Comparison of ENCODE assay signal across 12 mouse cellular contexts in the genomic region with DNA sequence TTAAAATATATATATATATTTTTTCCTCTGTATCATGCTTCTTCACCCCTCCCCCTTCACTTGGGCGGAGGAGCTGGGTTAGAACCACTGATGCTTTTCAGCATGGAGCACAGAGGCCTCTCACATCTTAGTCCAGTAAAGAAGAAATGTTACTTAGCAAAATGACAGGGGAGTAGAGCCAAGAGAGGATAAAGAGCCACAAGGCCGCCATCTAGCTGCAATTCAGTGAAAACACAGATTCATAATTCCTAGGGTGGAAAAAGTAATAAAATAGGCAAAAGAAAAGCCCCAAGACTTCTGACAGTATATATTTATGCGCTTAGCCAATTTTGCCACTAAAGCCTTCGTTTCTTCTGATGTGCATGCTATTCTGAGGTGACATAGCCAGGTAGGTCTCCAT.
DNase-seq lines count a peak whose midpoint lies in the region; ATAC-seq and TF ChIP-seq lines count a peak whose summit lies in the region.
"Had no signal": no experiment of that assay in that cellular context is flagged by ENCODE, and none has a peak within 500 bp of the region (broad histone marks: within the 10 kb centered on the region; RNA-seq: fewer than 3 reads in every experiment).

No protein-coding gene starts in this region.

- 70% methylated on average over 4 of the region's 4 CpGs for WGBS in midbrain, embryonic 14.5 days
- 60% methylated on average over 4 of the region's 4 CpGs for WGBS in midbrain, embryonic 15.5 days
- 87% methylated on average over 4 of the region's 4 CpGs for WGBS in stomach, embryonic 16.5 days
- 89% methylated on average over 4 of the region's 4 CpGs for whole genome bisulfite sequencing in thymus, adult 2 months

- no peak for ATAC-seq in midbrain, embryonic 14.5 days (ENCODE audit: low FRiP score, low TSS enrichment)
- ATAC-seq in midbrain, embryonic 15.5 days (replicated peaks), result no peak
- ATAC-seq in stomach, embryonic 16.5 days (ENCODE audit: insufficient read depth, low FRiP score), result no peak

- no peak for TF ChIP-seq POLR2A in thymus, adult 2 months (IDR thresholded peaks at IDR 0.05; ENCODE audit: control insufficient read depth, extremely low read depth, insufficient read depth, low read length, poor library complexity)

- H3K9ac ChIP-seq in midbrain, embryonic 14.5 days (replicated peaks; ENCODE audit: low read length), result no peak overlapping the region
- H3K9ac ChIP-seq in midbrain, embryonic 15.5 days, result no peak overlapping the region
- H3K9ac ChIP-seq in stomach, embryonic 16.5 days (ENCODE audit: low read length), result no peak overlapping the region
- H3K9ac ChIP-seq: embryonic facial prominence, embryonic 15.5 days; hindbrain, embryonic 12.5 days; neural tube, embryonic 12.5 days had no signal

- H3K27ac ChIP-seq in midbrain, embryonic 14.5 days (replicated peaks; ENCODE audit: low read depth, low read length), result no peak overlapping the region
- H3K27ac ChIP-seq in midbrain, embryonic 15.5 days, result no peak overlapping the region
- H3K27ac ChIP-seq in stomach, embryonic 16.5 days (ENCODE audit: low read length), result no peak overlapping the region
- H3K27ac ChIP-seq in thymus, adult 2 months (ENCODE audit: control insufficient read depth, insufficient read depth, low read length), result no peak overlapping the region
- H3K27ac ChIP-seq: neural tube, embryonic 12.5 days had no signal

- TF ChIP-seq CTCF in thymus, adult 2 months (IDR thresholded peaks at IDR 0.05; ENCODE audit: borderline replicate concordance, control insufficient read depth, extremely low read depth, insufficient read depth, low read length, poor library complexity), result no peak

- peaks cover 38% of the 10 kb centered on the region for H3K4me1 ChIP-seq in midbrain, embryonic 14.5 days (ENCODE audit: control insufficient read depth, insufficient read depth, low read length)
- H3K4me1 ChIP-seq in midbrain, embryonic 15.5 days, result peaks cover 35% of the 10 kb centered on the region
- peaks cover 15% of the 10 kb centered on the region for H3K4me1 ChIP-seq in stomach, embryonic 16.5 days (ENCODE audit: control insufficient read depth, insufficient read depth, low read length)
- H3K4me1 ChIP-seq in thymus, adult 2 months (replicated peaks; ENCODE audit: control insufficient read depth, insufficient read depth, low read length), result no peaks in the 10 kb centered on the region

- no peak overlapping the region for H3K4me3 ChIP-seq in midbrain, embryonic 14.5 days (replicated peaks; ENCODE audit: low read depth, low read length)
- no peak overlapping the region for H3K4me3 ChIP-seq in midbrain, embryonic 15.5 days
- H3K4me3 ChIP-seq in stomach, embryonic 16.5 days (replicated peaks; ENCODE audit: low read length), result no peak overlapping the region
- H3K4me3 ChIP-seq in thymus, adult 2 months (ENCODE audit: control insufficient read depth, insufficient read depth, low read length), result no peak overlapping the region
- H3K4me3 ChIP-seq: hindbrain, embryonic 12.5 days; neural tube, embryonic 12.5 days had no signal

- H3K9me3 ChIP-seq in midbrain, embryonic 14.5 days (ENCODE audit: control insufficient read depth, low read length), result no peaks in the 10 kb centered on the region
- H3K9me3 ChIP-seq in midbrain, embryonic 15.5 days, result no peaks in the 10 kb centered on the region
- H3K9me3 ChIP-seq in stomach, embryonic 16.5 days (replicated peaks; ENCODE audit: control insufficient read depth, low read length), result no peaks in the 10 kb centered on the region
- H3K9me3 ChIP-seq: embryonic facial prominence, embryonic 15.5 days; hindbrain, embryonic 12.5 days; neural tube, embryonic 12.5 days had no signal

- peak; percentile 25 to 48 for DNase-seq in cerebellum, postnatal 10 days
- no peak for DNase-seq in cerebellum, adult 11 months
- DNase-seq in kidney, adult 9 months, result peak; percentile 8
- DNase-seq in kidney, adult 11 months, result no peak
- DNase-seq in midbrain, embryonic 14.5 days, result peak; percentile 64
- no peak for DNase-seq in thymus, adult 2 months
- DNase-seq: B cell, adult 2 months had no signal

- peaks cover 23% of the 10 kb centered on the region for H3K36me3 ChIP-seq in midbrain, embryonic 14.5 days (ENCODE audit: control insufficient read depth, insufficient read depth, low read length)
- H3K36me3 ChIP-seq in midbrain, embryonic 15.5 days (replicated peaks), result no peaks in the 10 kb centered on the region
- no peaks in the 10 kb centered on the region for H3K36me3 ChIP-seq in stomach, embryonic 16.5 days (ENCODE audit: control insufficient read depth, insufficient read depth, low read length)
- no peaks in the 10 kb centered on the region for H3K36me3 ChIP-seq in thymus, adult 2 months (ENCODE audit: control insufficient read depth, insufficient read depth, low read length)
- H3K36me3 ChIP-seq: embryonic facial prominence, embryonic 15.5 days; neural tube, embryonic 12.5 days had no signal

- no peaks in the 10 kb centered on the region for H3K27me3 ChIP-seq in midbrain, embryonic 14.5 days (ENCODE audit: control insufficient read depth, insufficient read depth, low read length)
- no peaks in the 10 kb centered on the region for H3K27me3 ChIP-seq in midbrain, embryonic 15.5 days (replicated peaks)
- no peaks in the 10 kb centered on the region for H3K27me3 ChIP-seq in stomach, embryonic 16.5 days (ENCODE audit: control insufficient read depth, insufficient read depth, low read length)
- no peaks in the 10 kb centered on the region for H3K27me3 ChIP-seq in thymus, adult 2 months (ENCODE audit: control insufficient read depth, insufficient read depth, low read length)
- H3K27me3 ChIP-seq: embryonic facial prominence, embryonic 15.5 days; hindbrain, embryonic 12.5 days; neural tube, embryonic 12.5 days had no signal

- no peak overlapping the region for H3K4me2 ChIP-seq in midbrain, embryonic 14.5 days (ENCODE audit: low read length)
- no peak overlapping the region for H3K4me2 ChIP-seq in midbrain, embryonic 15.5 days
- H3K4me2 ChIP-seq in stomach, embryonic 16.5 days (ENCODE audit: low read depth, low read length), result 0 out of 2 replicates have a peak overlapping the region, but pooled peaks have one; percentile 15

Comparison
In these comparisons a context has a peak if more than half of its experiments do, and no peak if none do; other contexts are left out.
1. DNase-seq: peak in cerebellum, postnatal 10 days (2 of 2), kidney, adult 9 months (single experiment) and midbrain, embryonic 14.5 days (single experiment); none in cerebellum, adult 11 months (single experiment), kidney, adult 11 months (single experiment) and thymus, adult 2 months (single experiment).